Mouse (Mus musculus): ENCODE measurements around the gene Zfp106. TPM values are rescaled to one million over a fixed set of nuclear protein-coding genes. Genes with fewer than 3 reads are reported as not detected.

Zfp106 gene
- total RNA-seq, 2 experiments from 2014 or later = 511 to 553 TPM

- DNase-seq = no peak
These were observed 6.8 kb downstream of the Zfp106 start for GRCm38 (mm10) chr2:120556868-120557267.

GRCm38 (mm10) chr2:120544732-120545131 is 18.9 kb downstream of the Zfp106 start:
- no peak for DNase-seq

GRCm38 (mm10) chr2:120539778-120540208 is 23.9 kb downstream of the Zfp106 start:
- peak; percentile 84 for DNase-seq

GRCm38 (mm10) chr2:120539333-120539732 is 24.3 kb downstream of the Zfp106 start:
- no peak for DNase-seq

- no peak for DNase-seq
These were observed 32.4 kb downstream of the Zfp106 start for GRCm38 (mm10) chr2:120531223-120531622.

GRCm38 (mm10) chr2:120529531-120529930 is 34.1 kb downstream of the Zfp106 start:
- no peak for DNase-seq

- no peak for DNase-seq
These were observed 36.9 kb downstream of the Zfp106 start for GRCm38 (mm10) chr2:120526771-120527170.

- no peak for DNase-seq
These were observed 45.0 kb downstream of the Zfp106 start for GRCm38 (mm10) chr2:120518547-120519210.

GRCm38 (mm10) chr2:120514181-120514580 is 49.5 kb downstream of the Zfp106 start:
- DNase-seq = no peak

GRCm38 (mm10) chr2:120503992-120504391 is 59.7 kb downstream of the Zfp106 start:
- no peak for DNase-seq

- DNase-seq = no peak
These were observed 60.5 kb downstream of the Zfp106 start for GRCm38 (mm10) chr2:120503094-120503493.

GRCm38 (mm10) chr2:120502605-120502990 is 61.0 kb downstream of the Zfp106 start:
- DNase-seq = no peak

GRCm38 (mm10) chr2:120501931-120502604 is 61.6 kb downstream of the Zfp106 start:
- peak; percentile 40 for DNase-seq

- no peak for DNase-seq
These were observed 62.3 kb downstream of the Zfp106 start for GRCm38 (mm10) chr2:120501136-120501918.

- no peak for DNase-seq
These were observed 63.6 kb downstream of the Zfp106 start for GRCm38 (mm10) chr2:120499971-120500471.

- DNase-seq = no peak
These were observed 67.1 kb downstream of the Zfp106 start for GRCm38 (mm10) chr2:120496511-120496910.

GRCm38 (mm10) chr2:120493254-120493653 is 70.4 kb downstream of the Zfp106 start:
- DNase-seq = no peak

- DNase-seq = no peak
These were observed 79.4 kb downstream of the Zfp106 start for GRCm38 (mm10) chr2:120484241-120484640.

GRCm38 (mm10) chr2:120482506-120483389 is 80.9 kb downstream of the Zfp106 start:
- DNase-seq = peak; percentile 37

GRCm38 (mm10) chr2:120481921-120482320 is 81.7 kb downstream of the Zfp106 start:
- no peak for DNase-seq

GRCm38 (mm10) chr2:120478600-120478999 is 85.0 kb downstream of the Zfp106 start:
- DNase-seq = peak; percentile 42
